Mouse (Mus musculus) adrenal gland, postnatal 4 days (tissue): ENCODE measurements around the gene Tmcc2. TPM values are rescaled to one million over a fixed set of nuclear protein-coding genes. Genes with fewer than 3 reads are reported as not detected.

Experiments
- DNase-seq, 2 experiments: peaks; one replicate each; pipeline ENCODE4 v3.0.0; 2021 to 2022; ENCODE audit warnings: low spot score in 2 of 2, mixed read lengths in 2 of 2
- total RNA-seq, 2 experiments: library from RNA; stranded (reverse); gene quantifications; 2 replicates each; pipeline ENCODE4 v1.2.3; 2021

Gene Tmcc2
- total RNA-seq, 2 experiments from 2014 or later: 32.8 to 50.6 TPM

DNA sequence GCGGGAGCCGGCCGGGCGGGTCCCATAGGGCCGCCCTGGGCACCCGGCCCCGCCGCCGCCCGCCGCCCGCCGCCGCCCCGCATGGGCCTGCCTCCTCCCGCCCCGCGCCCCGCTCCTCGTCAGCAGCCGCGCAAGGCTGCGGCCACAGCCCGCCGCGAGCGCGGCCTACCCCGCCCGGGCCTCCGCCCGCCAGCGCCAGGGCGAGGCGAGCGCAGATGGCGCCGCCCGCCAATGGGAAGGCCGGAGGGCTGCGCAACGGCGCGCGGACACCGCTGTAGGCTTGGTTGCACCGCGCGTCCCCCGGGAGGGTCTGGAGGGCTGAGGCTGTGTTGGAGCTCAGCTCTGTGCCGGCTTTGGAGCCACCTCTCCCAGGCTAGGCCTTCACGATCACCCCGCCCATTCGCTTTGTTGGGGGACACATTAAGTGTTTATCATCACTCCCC, 520 bp upstream of the Tmcc2 start:
- DNase-seq: no peak

DNA sequence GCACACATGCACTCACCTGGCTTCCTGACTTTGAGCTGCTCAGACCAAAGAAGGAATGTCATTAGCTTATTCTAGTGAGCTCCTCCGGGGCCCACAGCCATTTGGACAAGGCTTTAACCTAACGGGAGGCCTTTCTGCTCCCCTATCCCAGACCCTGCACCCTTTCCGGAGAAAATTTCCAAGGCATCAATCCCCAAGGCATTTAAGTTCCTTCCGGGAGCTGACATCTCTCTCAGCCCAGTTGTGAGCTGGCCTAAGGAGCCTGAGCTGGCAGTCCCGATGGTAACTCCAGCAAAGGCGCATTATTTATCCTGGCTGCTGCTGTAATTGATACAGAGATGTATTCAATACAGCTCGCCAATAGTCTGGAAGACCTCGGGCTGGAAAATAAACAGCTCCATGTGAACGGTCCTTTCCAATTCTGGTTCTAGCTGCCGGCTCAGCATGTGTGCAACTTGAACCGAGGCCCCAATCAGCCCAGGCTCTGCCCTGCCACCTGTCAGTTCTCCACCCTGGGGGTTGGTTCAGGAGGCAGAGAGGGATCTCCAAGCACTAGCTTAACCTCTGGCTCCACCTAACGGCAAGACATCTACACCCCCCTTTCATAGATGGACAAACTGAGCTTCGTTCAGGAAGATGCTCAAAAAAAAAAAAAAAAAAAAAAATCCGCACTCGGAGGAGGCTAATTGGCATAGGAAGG, 1.0 kb downstream of the Tmcc2 start:
- DNase-seq: no peak

DNA sequence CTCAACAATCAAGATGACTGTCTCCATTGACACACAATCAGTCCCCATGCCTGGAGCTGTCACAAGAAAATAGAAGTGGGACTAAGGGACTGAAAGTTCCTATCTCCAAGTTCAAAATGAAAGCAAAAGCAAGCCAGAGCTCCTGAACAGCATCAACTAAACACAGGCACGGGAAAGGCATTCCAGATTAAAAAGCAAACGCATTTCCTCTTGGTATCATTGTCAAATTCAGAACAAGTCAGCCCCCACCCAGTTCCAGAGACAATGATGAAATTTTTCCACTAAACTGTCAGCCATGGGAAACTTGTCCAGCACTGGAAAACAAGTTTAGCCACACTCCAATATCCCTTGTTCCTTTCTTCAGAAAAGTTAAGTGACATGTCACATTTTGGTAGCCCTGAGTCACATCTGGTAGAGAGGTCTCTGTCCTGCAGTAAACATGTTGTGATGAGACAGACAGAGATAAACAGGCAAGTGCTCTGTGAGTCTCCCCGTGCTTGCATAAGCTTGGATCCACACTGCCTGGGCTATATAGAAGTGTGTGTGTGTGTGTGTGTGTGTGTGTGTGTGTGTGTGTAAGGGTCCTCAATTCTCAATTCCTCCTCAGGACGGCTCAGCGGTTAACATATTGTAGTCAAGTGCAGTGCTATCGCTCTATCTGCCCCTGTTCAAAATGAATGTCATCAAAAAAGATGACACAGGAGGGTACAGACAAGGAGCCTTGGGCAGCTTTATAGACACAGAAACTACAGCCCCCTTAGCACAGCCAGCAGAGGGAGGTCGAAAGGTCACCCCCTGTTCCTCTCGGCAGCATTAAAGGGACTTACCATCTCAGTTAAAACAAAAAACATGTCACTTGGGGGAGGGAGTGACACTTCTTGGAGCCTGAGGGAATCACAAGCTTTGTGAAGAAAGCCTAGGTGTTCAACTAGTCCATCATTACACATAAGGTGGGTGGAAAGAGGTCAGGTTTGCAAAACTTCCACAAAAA, 2.0 kb downstream of the Tmcc2 start:
- no peak for DNase-seq

DNA sequence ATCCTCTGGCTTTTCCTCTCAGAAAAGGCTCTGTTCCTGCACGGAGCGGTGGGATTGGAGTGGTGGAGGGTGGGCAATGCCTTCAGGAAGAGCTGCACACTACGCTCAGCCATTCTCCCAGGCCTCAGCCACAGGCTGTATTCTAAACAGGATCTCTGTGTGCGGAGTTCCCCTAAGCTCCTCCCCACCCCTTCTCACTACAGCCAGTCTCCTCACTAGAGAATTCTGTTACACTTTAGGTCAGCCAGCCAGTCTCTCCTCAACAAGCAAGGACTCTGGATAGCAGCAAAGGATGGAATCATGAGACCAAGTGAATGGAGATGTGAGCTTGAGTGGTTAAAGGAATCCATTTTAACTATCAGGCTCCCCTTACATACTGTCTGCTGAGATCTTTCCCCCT, 3.1 kb downstream of the Tmcc2 start:
- no peak for DNase-seq

DNA sequence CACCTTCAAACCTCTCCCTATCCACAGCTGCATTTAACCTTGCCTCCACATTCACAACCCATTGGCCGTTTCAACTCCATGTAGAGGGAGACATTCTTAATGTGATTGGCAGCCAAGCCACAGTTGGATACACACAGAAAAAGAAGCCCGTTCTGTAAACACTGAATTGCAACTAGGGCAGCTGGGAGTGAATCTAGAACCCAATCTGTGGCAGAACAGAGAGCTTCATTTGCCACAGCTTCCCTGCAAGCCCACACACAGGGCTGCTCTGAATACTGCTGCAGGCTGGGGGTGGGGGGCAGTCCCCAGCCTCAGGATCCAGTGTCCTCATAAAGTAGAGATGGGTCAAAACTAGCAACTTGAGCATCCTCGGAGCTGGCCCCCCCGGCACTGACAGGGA, 4.8 kb downstream of the Tmcc2 start:
- no peak for DNase-seq

DNA sequence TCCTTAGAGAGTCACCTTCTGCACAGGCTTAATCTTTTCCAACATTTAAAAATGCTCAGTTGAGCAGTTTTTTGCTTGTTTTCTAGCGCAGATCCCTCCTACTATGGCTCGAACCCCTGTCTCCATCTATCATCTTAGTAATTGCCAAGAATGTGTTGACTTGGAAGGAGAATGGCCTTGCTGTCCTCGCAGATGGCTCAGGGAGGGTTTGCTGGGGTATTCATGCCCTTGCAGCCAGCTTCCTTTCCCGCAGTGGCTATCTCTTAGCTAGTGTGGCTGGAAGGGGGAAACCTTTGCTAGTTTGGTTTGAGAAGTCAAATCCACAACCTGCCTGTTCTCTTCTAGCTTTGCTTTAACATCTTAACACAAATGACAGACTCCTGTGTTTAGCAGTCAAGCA, 5.4 kb downstream of the Tmcc2 start:
- no peak for DNase-seq

DNA sequence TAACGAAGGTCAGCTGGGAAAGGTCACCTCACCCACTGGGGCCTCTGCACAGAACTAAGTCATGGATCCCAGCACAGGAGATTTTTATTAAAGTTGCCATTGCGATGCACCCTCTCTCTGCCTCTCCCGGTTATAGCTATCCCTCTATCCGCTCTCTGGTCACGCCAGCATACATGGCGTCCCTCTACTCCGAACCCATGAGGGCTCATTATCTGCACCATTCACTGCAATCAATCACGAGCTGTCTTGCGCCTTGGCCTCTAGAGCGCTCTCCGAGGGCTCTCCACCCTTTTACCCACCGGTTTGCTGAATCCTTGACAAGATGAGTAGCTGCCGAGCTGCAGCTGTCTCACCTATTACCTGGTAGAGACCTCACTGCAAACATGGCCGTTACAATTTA, 5.8 kb downstream of the Tmcc2 start:
- no peak for DNase-seq

DNA sequence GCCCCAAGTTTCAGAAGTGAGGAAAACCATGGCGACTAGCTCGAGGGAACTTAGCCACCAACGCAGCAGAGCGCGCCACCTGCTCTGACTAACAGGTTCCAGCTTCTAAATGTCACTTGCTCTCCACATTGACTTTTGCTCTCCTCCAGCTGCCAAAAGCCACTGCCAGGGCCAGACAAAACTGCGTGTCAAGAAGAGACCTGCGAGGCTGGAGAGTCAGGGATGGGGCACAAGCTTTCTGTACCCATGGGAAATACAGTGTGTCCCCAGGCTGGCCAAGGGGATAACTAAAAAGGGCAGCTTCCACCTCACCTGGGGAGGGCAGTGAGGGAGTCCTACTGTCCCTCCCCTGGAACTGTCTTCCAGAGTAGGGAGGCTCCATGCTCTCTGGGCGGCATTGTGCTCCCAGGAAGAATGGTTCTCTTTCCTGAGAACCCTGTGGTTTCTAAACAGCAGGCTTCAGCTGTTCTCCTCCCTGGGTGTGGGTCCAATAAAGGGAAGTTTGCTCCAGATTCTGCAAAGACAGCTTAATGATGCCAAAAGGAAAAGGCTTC, 7.0 kb downstream of the Tmcc2 start:
- DNase-seq: no peak

DNA sequence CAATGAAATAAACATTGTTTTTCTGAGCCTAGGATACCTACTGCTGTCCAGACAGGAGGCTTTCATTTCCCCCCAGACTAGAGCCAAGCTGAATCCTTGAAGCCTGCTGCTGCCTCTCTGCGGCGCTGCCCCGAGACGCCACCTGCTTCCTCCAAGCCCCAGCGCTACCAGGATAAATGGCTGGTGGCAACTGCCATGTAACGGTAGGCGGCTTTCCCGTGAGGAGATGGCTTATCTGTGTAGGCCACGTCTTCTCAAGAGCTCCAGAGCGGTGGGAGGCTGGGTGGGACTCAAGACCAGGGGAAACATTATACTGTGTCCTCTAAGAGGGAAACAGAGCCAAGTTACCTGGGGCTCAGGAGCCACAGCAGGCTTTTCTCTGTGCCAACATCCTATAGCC, 9.2 kb downstream of the Tmcc2 start:
- no peak for DNase-seq

DNA sequence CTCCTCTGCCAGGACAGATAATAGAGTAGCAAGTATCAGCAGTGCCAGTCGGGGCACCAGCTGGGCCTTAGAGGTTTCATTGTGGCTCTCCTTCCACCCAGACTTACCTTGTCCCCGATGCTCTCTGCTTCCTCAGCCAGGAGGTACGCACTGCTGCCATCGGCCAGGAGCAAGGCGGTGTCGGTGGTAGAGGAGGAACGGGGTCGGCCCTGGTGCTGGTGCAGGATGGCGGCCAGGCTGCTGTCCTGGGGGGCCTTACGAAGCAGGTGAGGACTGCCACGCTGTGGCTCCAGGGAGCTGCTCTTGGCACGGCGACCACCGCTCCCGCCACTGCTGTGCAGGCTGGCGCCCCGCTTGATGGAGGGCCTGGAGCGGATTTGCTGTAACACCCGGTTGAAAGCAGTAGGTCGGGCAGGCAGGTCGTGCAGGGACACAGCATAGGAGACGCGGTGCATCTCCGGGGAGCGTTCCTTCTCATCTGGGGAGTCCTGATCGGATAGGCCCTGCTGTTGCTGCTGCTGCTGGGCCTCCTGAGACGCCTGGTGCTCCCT, 10.5 kb downstream of the Tmcc2 start:
- DNase-seq: no peak

DNA sequence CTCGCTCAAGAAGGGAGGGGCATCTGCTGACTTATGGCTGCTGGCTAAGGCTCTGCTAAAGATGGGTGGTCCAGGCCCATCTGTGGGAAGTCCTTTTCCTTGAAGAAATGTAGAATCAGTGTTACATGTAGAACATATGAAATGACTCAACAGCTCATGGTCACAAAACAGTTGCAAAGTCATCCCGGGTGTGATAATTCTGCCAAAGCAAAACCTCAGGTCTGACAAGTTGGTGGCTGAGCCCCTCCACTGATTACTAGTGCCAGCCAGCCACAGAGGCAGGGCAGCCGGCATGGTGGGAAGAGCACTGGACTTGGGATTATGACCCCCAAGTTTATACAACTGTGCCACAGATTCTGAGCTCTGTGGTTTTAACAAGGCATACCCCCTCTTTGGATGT, 13.3 kb downstream of the Tmcc2 start:
- no peak for DNase-seq

DNA sequence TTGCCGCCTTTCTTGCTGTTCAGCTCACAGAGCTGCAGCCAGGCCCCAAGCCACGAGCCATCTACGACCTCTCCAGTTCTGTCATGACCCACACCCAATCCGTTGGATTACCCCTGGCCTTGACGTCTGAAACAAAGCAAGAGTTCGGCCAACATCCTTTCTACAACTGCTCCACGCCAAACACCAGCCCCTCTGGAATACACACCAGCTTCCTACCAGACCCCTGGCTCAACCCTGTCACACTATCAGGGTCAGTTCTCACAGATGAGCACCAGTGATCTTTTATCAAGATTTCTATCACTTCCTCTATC, 14.1 kb downstream of the Tmcc2 start:
- no peak for DNase-seq

DNA sequence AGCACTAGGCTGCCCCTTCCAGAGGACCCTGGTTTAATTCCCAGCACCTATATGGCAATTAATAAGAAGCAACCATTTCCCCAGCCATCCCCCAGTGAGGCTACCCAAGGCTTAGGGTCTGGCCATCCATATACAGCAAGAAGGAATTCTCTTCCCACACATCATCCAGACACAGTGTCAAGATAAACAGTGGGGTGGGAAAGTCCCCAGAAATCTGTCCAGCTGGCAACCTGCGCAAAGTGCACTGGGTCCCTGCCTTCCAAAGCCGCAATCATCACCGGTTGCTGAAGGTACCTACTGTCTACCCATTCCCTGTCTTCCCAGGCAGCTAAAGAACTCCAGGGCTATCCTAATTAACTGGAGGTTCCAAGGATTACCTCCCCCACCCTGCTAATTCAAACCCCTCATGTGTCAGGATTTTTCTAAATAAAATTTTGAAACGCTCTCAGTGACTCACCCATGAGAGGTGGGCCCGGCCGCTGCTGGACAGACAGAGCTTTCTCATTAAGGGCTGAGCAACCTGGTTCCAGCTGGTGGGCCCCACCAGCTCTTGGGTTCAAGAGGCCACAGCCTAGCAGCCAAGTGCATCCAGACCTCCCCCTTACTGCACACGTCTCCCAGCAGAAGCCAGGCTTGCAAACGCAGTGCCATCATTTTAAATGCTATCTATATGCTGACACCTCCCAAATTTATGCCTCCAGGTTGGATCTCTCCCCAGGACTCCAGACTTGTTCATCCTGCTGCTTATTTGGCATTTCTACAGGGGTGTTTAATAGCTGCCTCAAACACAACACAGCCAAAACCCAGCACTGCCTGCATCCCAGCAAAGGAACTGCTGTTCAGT, 14.6 kb downstream of the Tmcc2 start:
- no peak for DNase-seq

DNA sequence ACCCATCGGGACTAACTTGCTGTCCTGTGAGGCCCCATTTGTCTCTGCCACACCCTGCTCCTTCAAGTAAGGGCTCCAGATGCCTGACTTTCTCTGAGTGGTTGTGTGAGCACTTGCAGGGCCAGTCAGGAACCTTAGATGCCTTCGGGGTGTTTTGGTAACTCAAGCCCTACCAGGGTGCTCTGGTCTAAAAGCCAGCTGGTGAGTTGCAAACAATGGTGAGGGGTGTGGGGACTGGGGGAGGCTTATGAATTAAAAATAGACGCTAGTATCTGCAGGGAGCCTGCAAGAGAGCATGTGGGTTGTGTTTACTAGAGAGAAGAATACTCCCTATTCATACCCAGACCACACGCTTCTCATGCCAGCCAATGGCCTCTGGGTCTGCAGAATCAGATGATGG, 15.8 kb downstream of the Tmcc2 start:
- DNase-seq: no peak

DNA sequence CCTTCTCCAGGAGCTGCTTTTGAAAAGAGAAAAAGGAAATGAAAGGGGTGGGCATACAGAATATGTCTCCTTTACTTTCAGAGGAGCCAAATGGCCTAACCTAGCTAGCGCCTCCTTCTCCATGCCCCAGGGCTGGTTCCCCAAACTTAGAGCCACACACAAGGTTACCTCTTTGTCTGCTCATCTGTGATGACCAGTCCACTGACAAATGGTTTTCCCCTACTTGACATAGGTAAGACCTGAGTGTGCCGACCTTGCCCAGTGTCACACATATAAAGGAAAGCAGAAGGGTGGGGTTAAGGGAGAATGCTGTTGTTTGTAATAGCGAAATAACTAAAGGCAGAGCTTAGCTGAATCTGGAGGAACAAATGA, 16.2 kb downstream of the Tmcc2 start:
- no peak for DNase-seq

DNA sequence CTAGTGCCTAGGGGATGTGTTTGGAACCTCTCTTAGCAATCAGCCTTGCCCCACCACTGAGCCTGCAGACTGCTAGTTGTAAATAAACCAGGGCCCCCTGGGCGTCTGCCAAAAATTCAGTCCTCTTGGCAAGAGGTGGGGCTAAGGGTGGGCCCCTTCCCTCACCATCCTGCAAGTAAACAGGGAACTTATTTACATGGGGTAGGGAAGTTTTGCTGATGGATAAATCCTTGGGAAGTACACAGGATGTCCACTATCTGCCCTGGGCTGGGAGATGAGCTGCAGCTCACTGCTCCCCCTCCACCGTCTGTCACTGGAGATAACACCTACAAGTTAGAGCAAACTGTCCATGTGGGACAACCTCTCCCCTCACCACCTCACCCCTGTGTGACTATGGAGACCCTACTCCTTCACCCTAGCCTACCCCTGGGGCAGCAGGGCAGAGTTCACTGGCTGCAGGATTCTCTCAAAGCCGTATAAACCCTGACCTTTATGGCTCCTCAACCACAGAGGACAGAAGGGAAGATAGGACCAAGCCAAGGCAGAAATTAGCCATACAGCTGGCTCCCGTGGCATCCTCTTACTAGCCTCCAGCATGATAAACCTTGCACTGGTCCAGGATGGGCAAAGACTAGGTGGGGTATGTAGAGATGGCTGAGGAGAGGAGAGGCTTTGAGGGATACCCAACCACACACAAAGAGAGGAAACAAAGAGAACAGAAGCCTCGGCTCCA, 16.8 kb downstream of the Tmcc2 start:
- no peak for DNase-seq

DNA sequence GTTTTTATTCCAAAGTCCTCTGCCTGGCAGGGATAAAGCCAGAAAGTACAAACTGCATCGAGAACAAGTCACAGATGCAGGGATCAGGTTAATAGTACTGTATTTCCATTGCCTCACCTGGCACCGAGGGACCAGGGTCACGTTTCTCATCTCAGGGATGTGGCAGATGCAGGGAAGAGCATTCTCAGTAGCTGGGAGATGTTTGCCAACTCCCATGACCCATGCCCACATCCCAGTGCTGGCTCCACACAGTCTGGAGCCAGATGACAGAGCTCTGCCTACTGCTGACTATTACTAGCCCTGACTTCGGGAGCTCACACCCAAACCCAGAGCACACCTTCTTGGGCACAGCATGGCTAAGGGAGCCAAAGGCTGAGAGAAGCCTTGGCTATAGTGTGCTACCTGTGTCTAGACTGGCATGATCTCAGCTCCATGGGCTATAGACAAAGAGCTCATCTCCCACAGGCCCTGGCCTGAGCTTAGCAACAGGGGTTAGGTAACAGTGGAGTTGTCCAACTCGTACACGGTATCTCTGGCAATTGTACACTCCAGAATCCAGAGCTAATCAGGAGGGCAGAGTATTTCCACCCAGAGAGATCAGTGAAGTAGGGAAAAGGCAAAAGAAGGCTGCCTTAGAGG, 18.1 kb downstream of the Tmcc2 start:
- no peak for DNase-seq

DNA sequence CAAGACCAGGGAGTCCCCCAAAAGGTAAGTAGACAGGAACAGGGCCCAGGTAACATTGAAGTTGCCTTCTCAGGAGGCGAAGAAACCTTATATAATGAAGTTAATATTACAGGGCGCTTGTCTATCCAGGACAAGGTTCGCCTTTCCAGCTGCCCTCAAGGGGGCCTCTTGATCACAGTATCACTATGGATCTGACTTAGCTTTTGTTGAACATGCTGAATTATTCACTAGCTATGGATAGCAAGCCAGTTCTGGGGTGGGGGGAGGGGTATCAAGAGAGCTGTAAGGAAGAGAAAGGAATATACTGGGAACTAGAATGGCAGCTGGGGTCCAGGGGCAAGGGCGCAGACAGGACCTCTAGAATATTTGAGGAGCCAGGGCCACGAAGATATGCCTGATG, 18.7 kb downstream of the Tmcc2 start:
- DNase-seq: no peak

DNA sequence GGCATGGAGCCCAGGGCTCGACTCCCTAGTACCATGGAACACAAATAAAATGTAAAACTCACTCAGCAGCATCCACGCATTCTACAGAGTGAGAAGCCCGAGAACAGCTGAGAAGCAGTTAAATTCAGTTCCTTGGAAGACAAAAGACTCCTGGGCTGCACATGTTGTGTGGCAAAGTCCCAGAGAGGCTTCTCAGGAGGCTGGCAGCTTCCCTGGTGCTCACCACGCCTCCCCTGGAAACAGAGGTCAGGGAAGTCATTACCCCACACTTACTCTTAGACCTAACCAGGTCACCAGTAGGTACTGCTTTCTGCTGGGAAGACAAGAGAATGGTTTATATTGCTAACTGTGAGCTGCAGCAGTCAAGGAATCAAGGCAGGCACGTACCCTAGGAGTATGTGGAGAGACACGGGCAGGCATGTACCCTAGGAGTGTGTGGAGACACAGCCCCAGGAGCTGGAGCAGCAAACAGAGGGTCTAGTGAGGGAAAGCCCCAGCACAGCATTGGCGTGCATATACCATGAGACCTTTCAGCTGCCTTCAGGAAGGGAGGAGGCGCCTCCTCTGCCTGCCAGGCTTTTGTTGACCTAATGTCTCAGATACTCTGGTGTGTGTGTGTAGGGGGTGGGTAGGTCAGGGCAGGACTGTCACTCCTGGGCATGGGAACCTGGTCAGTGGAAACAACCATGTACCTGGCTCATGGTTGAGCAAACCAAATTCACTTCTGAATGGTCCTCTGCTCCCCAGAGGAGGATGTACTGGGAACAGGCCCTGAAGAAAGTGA, 19.6 kb downstream of the Tmcc2 start:
- no peak for DNase-seq
